Mouse (Mus musculus) G1E (cell line): Measurements from ENCODE around the gene Tns2. TPM values are rescaled to one million over a fixed set of nuclear protein-coding genes. Genes with fewer than 3 reads are reported as not detected.

Source experiments
- ATAC-seq: 2 replicates; pipeline ENCODE4 v1.8.0; 2016; ENCODE audit warnings: mild to moderate bottlenecking; ENCODE audit not compliant: insufficient number of reproducible peaks, poor library complexity, low FRiP score, severe bottlenecking; ENCODE audit errors: extremely low read depth
- DNase-seq: peaks from one replicate; pipeline ENCODE4 v3.0.0; 2012; ENCODE audit warnings: low spot score
- H3K27me3 ChIP-seq: 2 replicates; pipeline ENCODE4 v1.6.1; 2012; ENCODE audit warnings: mild to moderate bottlenecking, low read length, inconsistent platforms; ENCODE audit not compliant: insufficient read depth
- H3K36me3 ChIP-seq: replicated peaks from 2 replicates; pipeline ENCODE3; 2012; ENCODE audit warnings: mild to moderate bottlenecking, inconsistent platforms
- H3K4me1 ChIP-seq: 2 replicates; pipeline ENCODE4 v1.6.1; 2012; ENCODE audit warnings: low read depth, low read length, inconsistent platforms, mixed read lengths; ENCODE audit not compliant: insufficient read depth
- H3K4me3 ChIP-seq: 2 replicates; pipeline ENCODE4 v1.5.1; 2012; ENCODE audit warnings: low read depth, mild to moderate bottlenecking, inconsistent platforms, low read length, moderate library complexity, mixed read lengths
- H3K9me3 ChIP-seq: replicated peaks from 2 replicates; pipeline ENCODE4 v1.6.1; 2012; ENCODE audit warnings: inconsistent platforms
- CTCF ChIP-seq: IDR thresholded peaks from 2 replicates; pipeline ENCODE4 v1.5.1; 2012; ENCODE audit warnings: low read depth, low read length, inconsistent platforms, mixed read lengths
- GATA1 ChIP-seq: IDR thresholded peaks from 2 replicates; pipeline ENCODE4 v1.6.1; 2012; ENCODE audit warnings: borderline replicate concordance, low read length, inconsistent platforms, mixed read lengths
- GATA2 ChIP-seq: IDR thresholded peaks from 2 replicates; pipeline ENCODE4 v1.6.1; 2012; ENCODE audit warnings: low read depth, low read length, inconsistent platforms, borderline replicate concordance
- POLR2AphosphoS5 ChIP-seq: IDR thresholded peaks from 2 replicates; pipeline ENCODE4 v1.6.1; 2012; ENCODE audit warnings: low read depth, low read length, inconsistent platforms; ENCODE audit not compliant: insufficient replicate concordance
- TAL1 ChIP-seq: conservative IDR thresholded peaks from 2 replicates; pipeline ENCODE4 v1.6.1; 2012; ENCODE audit warnings: low read depth, low read length, inconsistent platforms, mixed read lengths
- polyA plus RNA-seq: library from polyadenylated mRNA; stranded (reverse); fragments of >175 nt; gene quantifications from 2 replicates; pipeline ENCODE4 v1.2.3, GENCODE M21; 2012
- total RNA-seq, 2 experiments: library from RNA; stranded (forward) in 1 of 2; stranded (reverse) in 1 of 2; fragments of 200-1000 nt in 1 of 2; fragments of >200 nt in 1 of 2; fragmentation: Nextera tagmentation in 1 of 2; gene quantifications; 2 replicates each; pipeline ENCODE4 v1.2.3; 2014 to 2017

Tns2 gene
- total and polyA plus RNA-seq, 3 experiments: 0.55 to 2.3 TPM; not detected in 1

GRCm38 (mm10) chr15:102145330-102145729 is 45.1 kb downstream of the Tns2 start:
- TF ChIP-seq CTCF: no peak
- no peak for TF ChIP-seq POLR2AphosphoS5
- TF ChIP-seq TAL1: no peak
- no peak for TF ChIP-seq GATA1
- no peak for TF ChIP-seq GATA2
- no peaks in the 10 kb centered on the region for H3K9me3 ChIP-seq
- ATAC-seq (no peak), DNase-seq (no peak)
- peaks cover 51% of the 10 kb centered on the region for H3K27me3 ChIP-seq
- H3K36me3 ChIP-seq: no peaks in the 10 kb centered on the region
- H3K4me1 ChIP-seq: peaks cover 53% of the 10 kb centered on the region
- H3K4me3 ChIP-seq: no peak overlapping the region

GRCm38 (mm10) chr15:102146089-102146488 is 45.9 kb downstream of the Tns2 start:
- H3K4me1 ChIP-seq: peaks cover 58% of the 10 kb centered on the region
- H3K27me3 ChIP-seq: peaks cover 51% of the 10 kb centered on the region
- TF ChIP-seq GATA2: no peak
- no peak for TF ChIP-seq CTCF
- TF ChIP-seq POLR2AphosphoS5: no peak
- TF ChIP-seq GATA1: no peak
- TF ChIP-seq TAL1: no peak
- no peak for DNase-seq
- H3K4me3 ChIP-seq: no peak overlapping the region
- no peak for ATAC-seq
- no peaks in the 10 kb centered on the region for H3K36me3 ChIP-seq
- no peaks in the 10 kb centered on the region for H3K9me3 ChIP-seq

GRCm38 (mm10) chr15:102146882-102147281 is 46.7 kb downstream of the Tns2 start:
- Histone ChIP-seq H3K27me3 (peaks cover 44% of the 10 kb centered on the region), H3K36me3 (no peaks in the 10 kb centered on the region), H3K9me3 (no peaks in the 10 kb centered on the region), H3K4me3 (no peak overlapping the region), H3K4me1 (peaks cover 62% of the 10 kb centered on the region)
- no peak for TF ChIP-seq TAL1
- peak; percentile 88 for TF ChIP-seq CTCF
- ATAC-seq: no peak
- DNase-seq: peak; percentile 34

GRCm38 (mm10) chr15:102147674-102148402 is 47.6 kb downstream of the Tns2 start:
- peaks cover 35% of the 10 kb centered on the region for H3K27me3 ChIP-seq
- H3K4me1 ChIP-seq: peaks cover 62% of the 10 kb centered on the region
- H3K36me3 ChIP-seq: peaks cover 3% of the 10 kb centered on the region
- DNase-seq (no peak), ATAC-seq (no peak)
- no peaks in the 10 kb centered on the region for H3K9me3 ChIP-seq
- no peak for TF ChIP-seq POLR2AphosphoS5
- no peak for TF ChIP-seq GATA1
- no peak for TF ChIP-seq TAL1
- no peak for TF ChIP-seq GATA2
- no peak for TF ChIP-seq CTCF
- H3K4me3 ChIP-seq: no peak overlapping the region

- ATAC-seq (no peak), DNase-seq (no peak)
- H3K4me1 ChIP-seq: peaks cover 59% of the 10 kb centered on the region
- peaks cover 17% of the 10 kb centered on the region for H3K27me3 ChIP-seq
- peaks cover 20% of the 10 kb centered on the region for H3K36me3 ChIP-seq
- H3K4me3 ChIP-seq: no peak overlapping the region
- no peaks in the 10 kb centered on the region for H3K9me3 ChIP-seq
- no peak for TF ChIP-seq TAL1
- TF ChIP-seq POLR2AphosphoS5: no peak
- no peak for TF ChIP-seq CTCF
- no peak for TF ChIP-seq GATA1
- TF ChIP-seq GATA2: no peak
Observed at GRCm38 (mm10) chr15:102149561-102149960, 49.3 kb downstream of the Tns2 start.

GRCm38 (mm10) chr15:102150301-102151135 is 50.3 kb downstream of the Tns2 start, which contains the start of gene Soat2:
Gene Soat2, plus strand, starts transcription at chr15:102150526.
- DNase-seq (peak; percentile 54), ATAC-seq (peak; percentile 58)
- H3K4me1 ChIP-seq: peaks cover 54% of the 10 kb centered on the region
- peaks cover 25% of the 10 kb centered on the region for H3K36me3 ChIP-seq
- no peak for TF ChIP-seq GATA1
- no peak for TF ChIP-seq GATA2
- TF ChIP-seq CTCF: no peak
- TF ChIP-seq TAL1: no peak
- TF ChIP-seq POLR2AphosphoS5: no peak
- peak within 1 kb of the TSS; percentile 67 for H3K4me3 ChIP-seq
- H3K9me3 ChIP-seq: no peaks in the 10 kb centered on the region
- H3K27me3 ChIP-seq: peaks cover 8% of the 10 kb centered on the region
